Mouse (Mus musculus) heart, embryonic 11.5 days (tissue): ENCODE results near the gene Homer2. TPM values are rescaled to one million over a fixed set of nuclear protein-coding genes. Genes with fewer than 3 reads are reported as not detected.

Source experiments
- ATAC-seq: fragments of 200-750 bp; cut with Nextera tagmentation; replicated peaks from 2 replicates; pipeline ENCODE4 v1.8.0; 2017; ENCODE audit warnings: moderate library complexity; ENCODE audit not compliant: insufficient number of reproducible peaks, low FRiP score, low TSS enrichment
- H3K27ac ChIP-seq: fragments of 300-500 bp; sonication (generic); 2 replicates; pipeline ENCODE4 v1.5.1; 2014; ENCODE audit warnings: mild to moderate bottlenecking, low read depth, low read length
- H3K27me3 ChIP-seq: fragments of 300-500 bp; sonication (generic); 2 replicates; pipeline ENCODE4 v1.6.1; 2014; ENCODE audit warnings: mild to moderate bottlenecking, low read length, mixed read lengths; ENCODE audit not compliant: control insufficient read depth, insufficient read depth
- H3K36me3 ChIP-seq: fragments of 300-500 bp; sonication (generic); 2 replicates; pipeline ENCODE4 v1.6.1; 2014; ENCODE audit warnings: mild to moderate bottlenecking, low read length, moderate library complexity, mixed read lengths; ENCODE audit not compliant: control insufficient read depth, insufficient read depth
- H3K4me1 ChIP-seq: fragments of 300-500 bp; sonication (generic); 2 replicates; pipeline ENCODE4 v1.6.1; 2014; ENCODE audit warnings: low read length; ENCODE audit not compliant: control insufficient read depth, insufficient read depth
- H3K4me2 ChIP-seq: fragments of 300-500 bp; sonication (generic); 2 replicates; pipeline ENCODE4 v1.6.1; 2014; ENCODE audit warnings: mild to moderate bottlenecking, moderate library complexity
- H3K4me3 ChIP-seq: fragments of 300-500 bp; sonication (generic); 2 replicates; pipeline ENCODE4 v1.5.1; 2014; ENCODE audit warnings: low read depth, low read length
- H3K9ac ChIP-seq: fragments of 300-500 bp; sonication (generic); 2 replicates; pipeline ENCODE4 v1.6.1; 2014; ENCODE audit warnings: mild to moderate bottlenecking, low read depth, low read length, moderate library complexity
- H3K9me3 ChIP-seq: fragments of 300-500 bp; sonication (generic); replicated peaks from 2 replicates; pipeline ENCODE4 v1.6.1; 2016; ENCODE audit warnings: low read length; ENCODE audit not compliant: control insufficient read depth
- WGBS: fragments of 180-500 bp; shearing (Covaris S2); extraction: QIAGEN DNeasy Blood & Tissue Kit; methylation state at CpG from one replicate; pipeline ENCODE4 v1.1.7; 2014; ENCODE audit not compliant: insufficient replicate concordance; 5-methylcytosine and 5-hydroxymethylcytosine counted together
- polyA plus RNA-seq: library from polyadenylated mRNA; unstranded; fragments of >200 nt; fragmentation: Nextera tagmentation; extraction: Ambion mirVana; gene quantifications from 2 replicates; pipeline ENCODE4 v1.2.1, GENCODE M21; 2014

Gene Homer2
- polyA plus RNA-seq, 1 experiment from 2014 or later = 121 TPM

DNA sequence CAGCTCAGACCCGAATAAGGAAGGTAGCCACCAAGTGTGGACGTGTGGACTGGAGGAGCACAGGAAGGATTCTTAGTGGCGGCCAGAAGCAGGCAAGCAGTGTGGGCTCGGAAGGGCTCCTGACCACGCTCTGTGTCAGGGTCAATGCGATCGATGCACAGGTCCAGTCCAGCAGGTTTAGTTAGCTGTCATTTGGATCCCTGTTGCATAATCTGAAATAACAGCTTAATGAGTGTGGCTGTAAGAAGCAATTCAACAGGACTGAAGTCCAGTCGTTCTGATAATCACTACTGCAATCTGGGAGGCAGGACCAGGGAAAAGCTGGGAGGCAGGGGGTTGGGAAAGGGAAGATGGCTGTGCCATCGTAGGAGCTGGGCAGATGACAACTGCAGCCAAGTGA lies 18.9 kb downstream of the Homer2 start:
- no peaks in the 10 kb centered on the region for H3K36me3 ChIP-seq
- no peak for ATAC-seq
- H3K9me3 ChIP-seq = no peaks in the 10 kb centered on the region
- peak overlapping the region; percentile 57 for H3K27ac ChIP-seq
- WGBS = 71% methylated on average over 9 of the region's 9 CpGs
- H3K4me1 ChIP-seq = peaks cover 63% of the 10 kb centered on the region
- no peaks in the 10 kb centered on the region for H3K27me3 ChIP-seq
- no peak overlapping the region for H3K4me2 ChIP-seq
- H3K9ac ChIP-seq = no peak overlapping the region
- H3K4me3 ChIP-seq = no peak overlapping the region

DNA sequence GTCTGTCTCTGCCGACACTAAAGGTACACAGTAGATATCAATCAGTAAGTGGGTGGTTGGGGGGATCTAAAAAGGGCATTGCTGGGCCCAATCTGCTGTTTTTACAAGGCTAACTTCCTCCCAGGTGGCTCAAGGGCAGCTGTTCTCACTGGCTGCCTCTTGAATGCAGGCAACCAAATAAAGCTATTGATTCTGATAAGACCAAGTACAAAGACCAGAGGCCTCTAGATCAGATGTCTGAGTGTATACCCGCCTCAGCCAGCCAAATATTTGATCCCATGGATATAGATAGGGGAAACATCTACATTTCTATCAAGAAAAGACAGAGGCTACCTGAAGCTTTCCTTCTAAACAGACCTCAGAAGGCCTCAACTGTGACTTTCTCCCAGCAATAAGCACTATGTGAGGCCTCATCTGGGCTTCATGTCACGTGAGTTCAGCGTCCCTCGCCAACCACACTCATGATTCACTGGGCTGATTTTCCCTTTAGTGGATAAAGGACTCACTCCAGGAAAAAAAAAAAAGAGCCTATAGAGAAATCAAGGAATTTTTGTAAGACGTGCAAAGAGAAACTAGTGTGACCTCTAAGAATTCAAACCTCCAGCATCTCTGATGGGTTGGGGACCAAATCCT lies 19.5 kb downstream of the Homer2 start:
- peak overlapping the region; percentile 57 for H3K27ac ChIP-seq
- WGBS = 71% methylated on average over 6 of the region's 6 CpGs
- H3K4me1 ChIP-seq = peaks cover 69% of the 10 kb centered on the region
- H3K36me3 ChIP-seq = no peaks in the 10 kb centered on the region
- no peak for ATAC-seq
- H3K9me3 ChIP-seq = no peaks in the 10 kb centered on the region
- no peak overlapping the region for H3K4me2 ChIP-seq
- H3K4me3 ChIP-seq = no peak overlapping the region
- H3K9ac ChIP-seq = no peak overlapping the region
- no peaks in the 10 kb centered on the region for H3K27me3 ChIP-seq

DNA sequence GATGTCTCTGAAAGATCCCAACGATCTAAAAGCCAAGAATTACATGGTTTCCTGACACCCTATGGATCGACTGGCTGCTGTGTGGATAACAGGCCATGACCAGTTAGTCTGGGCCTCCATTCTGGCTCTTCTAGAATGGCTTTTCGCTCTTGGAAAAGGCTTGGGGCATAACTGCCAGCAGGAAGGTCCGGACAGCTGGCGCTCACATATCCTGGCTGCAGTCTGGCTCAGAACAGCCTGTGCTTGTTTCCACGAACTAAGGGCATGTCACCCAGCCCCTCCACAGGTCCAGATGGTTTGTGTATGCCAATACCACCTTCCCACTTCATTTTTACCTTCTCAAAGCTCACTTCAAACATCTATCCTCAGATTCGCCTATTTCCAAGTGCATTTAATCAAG lies 22.0 kb downstream of the Homer2 start:
- Histone ChIP-seq H3K27ac (no peak overlapping the region; the same call in 1 of the 2 replicates), H3K4me1 (peaks cover 60% of the 10 kb centered on the region), H3K4me3 (no peak overlapping the region), H3K36me3 (no peaks in the 10 kb centered on the region), H3K9ac (0 out of 2 replicates have a peak overlapping the region, but pooled peaks have one; percentile 28), H3K9me3 (no peaks in the 10 kb centered on the region), H3K27me3 (no peaks in the 10 kb centered on the region), H3K4me2 (no peak overlapping the region)
- ATAC-seq = no peak
- WGBS = 76% methylated on average over 7 of the region's 7 CpGs

DNA sequence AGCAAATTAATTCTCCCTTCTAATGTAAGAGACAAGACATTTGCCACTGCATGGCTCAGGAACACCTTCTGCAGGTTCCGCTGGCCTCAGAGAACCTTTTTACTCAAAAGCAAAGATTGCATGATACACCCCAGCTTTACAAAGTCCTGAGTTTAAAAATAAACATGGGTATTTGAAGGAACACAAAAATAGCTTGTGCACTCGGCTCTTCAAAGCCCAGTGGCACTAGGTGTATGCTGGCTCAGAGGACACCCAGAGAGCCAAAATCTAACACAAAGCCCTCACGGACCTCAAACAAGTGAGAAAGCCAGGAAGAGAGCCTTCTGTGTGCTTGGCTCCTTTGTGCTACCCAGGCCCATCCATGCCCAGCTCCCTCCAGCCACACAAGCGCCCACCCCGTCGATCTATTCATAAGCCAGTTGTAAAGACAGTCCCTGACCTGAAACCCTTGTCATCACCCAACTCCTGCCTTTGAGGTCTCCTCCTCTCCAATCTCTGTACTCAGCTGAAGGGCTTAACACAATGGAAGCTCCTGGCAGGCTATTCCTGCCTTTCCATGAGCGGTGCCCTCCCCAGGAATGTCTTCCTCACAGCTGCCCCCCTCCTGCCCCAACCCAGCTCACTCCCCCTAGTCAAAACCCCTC lies 23.4 kb downstream of the Homer2 start:
- no peaks in the 10 kb centered on the region for H3K27me3 ChIP-seq
- peak overlapping the region; percentile 40; the same call in 1 of the 2 replicates for H3K9ac ChIP-seq
- no peak overlapping the region for H3K4me3 ChIP-seq
- peak; percentile 62; the same call in 1 of the 2 replicates for ATAC-seq
- H3K9me3 ChIP-seq = no peaks in the 10 kb centered on the region
- no peaks in the 10 kb centered on the region for H3K36me3 ChIP-seq
- H3K4me1 ChIP-seq = peaks cover 52% of the 10 kb centered on the region
- 43% methylated on average over 7 of the region's 7 CpGs for WGBS
- H3K27ac ChIP-seq = peak overlapping the region; percentile 72
- H3K4me2 ChIP-seq = peak overlapping the region; percentile 40

DNA sequence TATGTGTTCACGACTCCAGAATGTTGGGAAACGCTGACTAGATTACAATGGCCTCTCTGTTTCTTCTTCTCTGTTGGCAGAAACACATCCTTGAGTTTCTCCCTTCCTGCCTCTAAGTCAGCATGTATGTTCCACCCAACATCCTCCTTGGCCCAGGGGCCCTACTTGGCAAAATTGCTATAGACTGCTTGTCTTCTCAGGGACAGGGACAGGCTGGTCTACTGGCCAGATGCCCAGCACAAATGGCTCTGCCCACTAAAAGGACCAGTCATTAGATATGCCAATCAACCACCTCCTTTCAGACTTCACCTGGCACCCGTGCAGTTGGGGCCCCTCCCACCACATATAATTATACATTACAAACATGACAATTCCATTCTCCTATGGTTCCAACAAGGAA lies 25.9 kb downstream of the Homer2 start:
- 79% methylated on average over 3 of the region's 3 CpGs for WGBS

DNA sequence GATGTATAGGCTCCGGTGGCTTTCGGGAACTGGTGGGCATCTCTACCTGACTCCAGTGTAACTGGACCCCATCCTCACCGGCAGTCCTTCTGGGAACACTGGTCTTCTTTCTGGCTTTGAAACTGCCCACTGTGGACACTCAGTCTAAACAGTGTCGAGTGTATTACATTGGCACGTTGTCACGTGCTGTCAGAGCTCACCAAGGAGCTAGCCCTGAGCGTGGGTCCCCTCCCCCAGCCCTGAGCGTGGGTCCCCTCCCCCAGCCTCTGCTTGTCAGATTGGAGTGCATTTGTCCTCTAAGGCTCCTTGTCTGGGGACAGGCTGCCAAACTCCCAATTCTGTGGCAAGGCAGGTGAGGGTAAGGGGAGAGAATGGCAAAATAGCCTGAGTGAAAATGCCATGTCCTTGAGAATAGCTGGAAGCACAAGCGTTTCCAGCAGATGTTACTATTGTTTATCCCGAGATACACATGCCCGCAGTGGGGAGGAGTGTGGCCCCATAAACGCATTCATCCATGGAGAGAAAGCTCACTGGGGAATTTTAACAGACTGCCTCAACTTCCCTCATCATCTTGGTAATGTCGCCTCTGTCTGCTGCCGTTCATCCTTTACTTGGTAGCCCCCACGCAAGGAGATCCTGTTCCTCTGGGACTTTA lies 33.8 kb downstream of the Homer2 start:
- H3K9ac ChIP-seq = no peak overlapping the region
- H3K9me3 ChIP-seq = no peaks in the 10 kb centered on the region
- peak overlapping the region; percentile 22; the same call in 1 of the 2 replicates for H3K4me2 ChIP-seq
- H3K27me3 ChIP-seq = no peaks in the 10 kb centered on the region
- H3K27ac ChIP-seq = peak overlapping the region; percentile 76
- H3K36me3 ChIP-seq = no peaks in the 10 kb centered on the region
- 49% methylated on average over 15 of the region's 15 CpGs for WGBS
- H3K4me3 ChIP-seq = no peak overlapping the region
- 0 out of 2 replicates have a peak, but pooled peaks have one; percentile 49 for ATAC-seq
- peaks cover 24% of the 10 kb centered on the region; the same call in 1 of the 2 replicates for H3K4me1 ChIP-seq

More for the DNA sequence above, 25.9 kb downstream of the Homer2 start:
- Histone ChIP-seq H3K9me3 (no peaks in the 10 kb centered on the region), H3K4me3 (no peak overlapping the region), H3K4me2 (no peak overlapping the region), H3K27me3 (no peaks in the 10 kb centered on the region), H3K36me3 (no peaks in the 10 kb centered on the region), H3K4me1 (peaks cover 38% of the 10 kb centered on the region), H3K27ac (no peak overlapping the region), H3K9ac (no peak overlapping the region)
- ATAC-seq = no peak

DNA sequence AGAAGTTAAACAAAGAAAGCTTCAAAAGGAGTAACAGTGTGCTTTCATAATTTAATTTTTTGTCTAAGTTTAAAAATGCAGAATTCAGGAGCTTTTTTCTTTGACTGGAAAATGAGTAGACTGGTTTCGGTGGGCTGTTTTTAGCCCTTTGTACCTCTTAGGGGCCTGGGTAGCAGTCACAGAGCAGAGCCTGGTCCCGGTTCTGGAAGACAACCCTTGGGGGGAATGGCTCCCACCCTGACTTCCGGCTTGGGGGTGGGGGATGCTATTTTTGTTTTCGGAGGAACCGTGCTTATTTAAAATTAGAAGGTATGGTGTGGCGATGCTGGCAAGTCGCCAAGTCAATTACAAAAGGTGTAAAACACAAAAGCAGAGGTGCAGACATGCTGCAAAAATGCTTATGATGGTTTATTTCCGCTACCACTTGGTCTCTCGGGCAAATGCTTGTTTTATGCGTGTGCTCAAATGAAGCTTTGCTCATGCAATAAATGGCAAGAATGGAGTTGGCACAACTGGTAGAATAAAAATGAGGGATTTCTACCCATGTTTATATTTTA lies 34.5 kb downstream of the Homer2 start:
- Histone ChIP-seq H3K4me2 (peak overlapping the region; percentile 2; the same call in 1 of the 2 replicates), H3K9me3 (no peaks in the 10 kb centered on the region), H3K9ac (no peak overlapping the region), H3K27ac (peak overlapping the region; percentile 76; the same call in 1 of the 2 replicates), H3K4me3 (no peak overlapping the region), H3K36me3 (no peaks in the 10 kb centered on the region), H3K27me3 (no peaks in the 10 kb centered on the region), H3K4me1 (peaks cover 24% of the 10 kb centered on the region; the same call in 1 of the 2 replicates)
- 61% methylated on average over 10 of the region's 10 CpGs for WGBS
- ATAC-seq = no peak

DNA sequence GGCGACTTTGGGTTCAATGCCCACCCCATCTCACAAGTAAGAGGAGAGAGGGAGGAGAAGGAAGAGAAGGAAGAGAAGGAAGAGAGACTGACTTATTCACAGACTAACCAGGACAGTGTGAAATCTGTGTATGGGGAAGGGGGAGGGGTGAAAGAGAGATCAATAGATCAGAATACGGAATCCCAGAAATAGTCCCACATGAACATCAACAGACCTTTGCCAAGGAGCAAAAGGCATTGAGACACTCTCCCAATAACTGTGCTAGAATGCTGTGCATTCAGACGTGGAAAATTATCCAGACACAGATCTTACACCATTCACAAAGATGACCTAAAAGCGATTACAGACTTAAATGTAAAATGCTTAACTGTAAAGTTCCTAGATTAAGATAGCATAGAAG lies 40.2 kb downstream of the Homer2 start:
- H3K4me2 ChIP-seq = no peak overlapping the region
- H3K4me1 ChIP-seq = peaks cover 6% of the 10 kb centered on the region
- no peak overlapping the region for H3K27ac ChIP-seq
- no peak overlapping the region for H3K4me3 ChIP-seq
- H3K9me3 ChIP-seq = no peaks in the 10 kb centered on the region
- H3K36me3 ChIP-seq = no peaks in the 10 kb centered on the region
- H3K27me3 ChIP-seq = no peaks in the 10 kb centered on the region
- no peak for ATAC-seq
- 78% methylated on average over 4 of the region's 4 CpGs for WGBS
- H3K9ac ChIP-seq = no peak overlapping the region
